Mouse (Mus musculus) lung, embryonic 15.5 days (tissue): Measurements from ENCODE around the gene Rcan1. TPM values are rescaled to one million over a fixed set of nuclear protein-coding genes. Genes with fewer than 3 reads are reported as not detected.
"Not testable (repeated sequence)": the region's sequence is repeated elsewhere in the genome, so short reads cannot be mapped to it uniquely, and the experiment has no call there.

Source experiments
- ATAC-seq: fragments of 200-750 bp; cut with Nextera tagmentation; 2 replicates; pipeline ENCODE4 v1.8.0; 2017; ENCODE audit warnings: moderate number of reproducible peaks, borderline replicate concordance; ENCODE audit not compliant: low FRiP score, low TSS enrichment; ENCODE audit errors: extremely low read depth
- H3K27ac ChIP-seq: fragments of 300-500 bp; sonication (generic); 2 replicates; pipeline ENCODE4 v1.5.1; 2015; ENCODE audit warnings: moderate library complexity, mild to moderate bottlenecking, inconsistent platforms
- H3K27me3 ChIP-seq: fragments of 300-500 bp; sonication (generic); 2 replicates; pipeline ENCODE4 v1.6.1; 2015; ENCODE audit warnings: inconsistent platforms
- H3K36me3 ChIP-seq: fragments of 300-500 bp; sonication (generic); 2 replicates; pipeline ENCODE4 v1.6.1; 2015; ENCODE audit warnings: inconsistent platforms
- H3K4me1 ChIP-seq: fragments of 300-500 bp; sonication (generic); 2 replicates; pipeline ENCODE4 v1.6.1; 2015; ENCODE audit warnings: inconsistent platforms
- H3K4me2 ChIP-seq: fragments of 300-500 bp; sonication (generic); 2 replicates; pipeline ENCODE4 v1.6.1; 2015; ENCODE audit warnings: inconsistent platforms, mild to moderate bottlenecking, moderate library complexity
- H3K4me3 ChIP-seq: fragments of 300-500 bp; sonication (generic); 2 replicates; pipeline ENCODE4 v1.5.1; 2015; ENCODE audit warnings: mild to moderate bottlenecking, inconsistent platforms
- H3K9ac ChIP-seq: fragments of 300-500 bp; sonication (generic); 2 replicates; pipeline ENCODE4 v1.6.1; 2015; ENCODE audit warnings: inconsistent platforms
- H3K9me3 ChIP-seq: fragments of 300-500 bp; sonication (generic); 2 replicates; pipeline ENCODE4 v1.6.1; 2016; ENCODE audit warnings: inconsistent platforms
- WGBS: fragments of 180-500 bp; shearing (Covaris S2); methylation state at CpG from one replicate; pipeline ENCODE4 v1.1.7; 2015; 5-methylcytosine and 5-hydroxymethylcytosine counted together
- polyA plus RNA-seq: library from polyadenylated mRNA; unstranded; fragments of >200 nt; fragmentation: Nextera tagmentation; extraction: Ambion mirVana; gene quantifications from 2 replicates; pipeline ENCODE4 v1.2.1, GENCODE M21; 2015

Rcan1 gene
- polyA plus RNA-seq, 1 experiment from 2014 or later = 51.4 TPM

DNA sequence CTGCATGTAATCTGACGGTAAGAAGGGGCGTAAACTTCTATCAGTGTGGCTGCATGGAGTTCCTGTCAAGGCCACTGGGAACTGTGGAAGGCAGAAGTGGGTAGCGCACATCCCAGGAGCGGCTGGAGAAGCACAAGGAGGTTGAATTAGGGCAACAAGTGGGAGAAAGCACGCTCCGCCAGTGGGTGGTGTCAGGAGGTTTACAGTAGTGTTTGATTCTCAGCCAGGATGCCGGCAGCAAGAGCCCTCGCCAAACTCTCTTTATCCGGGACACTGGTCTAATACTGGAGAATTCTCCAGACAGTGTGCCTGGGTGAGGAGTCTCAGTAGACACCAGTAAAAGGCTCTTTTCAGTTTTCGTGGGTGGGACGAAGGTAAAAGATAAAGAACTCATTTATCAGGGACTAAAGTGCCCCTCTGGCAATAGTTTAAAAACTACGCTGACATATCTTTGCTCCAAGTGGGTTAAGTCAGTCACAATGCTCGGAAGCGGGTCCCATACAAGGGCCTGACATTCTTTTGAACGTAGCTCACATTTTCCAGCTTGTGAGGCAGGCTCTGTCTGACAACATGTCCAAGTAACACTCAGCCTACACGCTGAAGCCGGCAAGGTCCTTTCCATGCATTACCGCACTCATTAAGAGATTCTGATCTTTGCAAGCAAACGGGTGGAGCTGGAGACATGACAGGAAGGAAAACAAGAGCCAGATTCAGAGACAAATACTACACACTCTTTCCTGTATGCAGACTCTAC lies 42.3 kb downstream of the Rcan1 start:
- peaks cover 47% of the 10 kb centered on the region for H3K4me1 ChIP-seq
- H3K4me2 ChIP-seq = peak overlapping the region; percentile 29
- no peak overlapping the region for H3K9ac ChIP-seq
- H3K36me3 ChIP-seq = no peaks in the 10 kb centered on the region
- no peaks in the 10 kb centered on the region for H3K9me3 ChIP-seq
- no peak overlapping the region for H3K4me3 ChIP-seq
- no peaks in the 10 kb centered on the region for H3K27me3 ChIP-seq
- peak; percentile 84; the same call in 1 of the 2 replicates for ATAC-seq
- peak overlapping the region; percentile 85 for H3K27ac ChIP-seq
- WGBS = 6% methylated on average over 19 of the region's 19 CpGs

- no peak overlapping the region for H3K27ac ChIP-seq
- peaks cover 51% of the 10 kb centered on the region for H3K4me1 ChIP-seq
- ATAC-seq = no peak
- no peak overlapping the region for H3K4me3 ChIP-seq
- H3K9ac ChIP-seq = no peak overlapping the region
- 48% methylated on average over 6 of the region's 6 CpGs for whole genome bisulfite sequencing
- no peak overlapping the region for H3K4me2 ChIP-seq
- no peaks in the 10 kb centered on the region for H3K27me3 ChIP-seq
- H3K36me3 ChIP-seq = no peaks in the 10 kb centered on the region
- no peaks in the 10 kb centered on the region for H3K9me3 ChIP-seq
These were observed 44.0 kb downstream of the Rcan1 start for GRCm38 (mm10) chr16:92426708-92427107.

- no peaks in the 10 kb centered on the region for H3K9me3 ChIP-seq
- H3K9ac ChIP-seq = no peak overlapping the region
- H3K27ac ChIP-seq = no peak overlapping the region
- WGBS = 61% methylated on average over 11 of the region's 11 CpGs
- H3K4me3 ChIP-seq = no peak overlapping the region
- no peak for ATAC-seq
- H3K36me3 ChIP-seq = no peaks in the 10 kb centered on the region
- no peaks in the 10 kb centered on the region for H3K27me3 ChIP-seq
- peaks cover 57% of the 10 kb centered on the region for H3K4me1 ChIP-seq
- H3K4me2 ChIP-seq = no peak overlapping the region
These were observed 44.8 kb downstream of the Rcan1 start for GRCm38 (mm10) chr16:92425875-92426274.

DNA sequence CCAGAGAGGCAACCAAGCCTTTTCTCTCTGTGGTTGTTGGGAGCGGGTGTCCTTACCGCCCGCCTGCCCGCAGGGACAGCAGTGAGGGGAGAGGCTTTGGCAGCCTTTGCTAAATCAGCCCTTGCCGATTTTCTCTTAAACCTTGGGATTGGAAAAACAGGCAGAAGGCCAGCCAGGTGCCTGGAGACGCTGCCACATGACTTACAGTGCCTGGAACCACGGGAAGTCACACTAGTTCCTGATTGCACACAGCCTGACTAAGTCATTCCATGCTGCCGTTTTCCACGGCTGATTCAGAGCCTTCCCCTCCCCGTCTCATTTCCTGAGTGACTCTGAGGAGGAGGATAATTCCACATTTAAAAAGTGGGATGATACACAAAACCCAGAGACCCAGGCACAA lies 47.3 kb downstream of the Rcan1 start:
- no peaks in the 10 kb centered on the region for H3K9me3 ChIP-seq
- peaks cover 38% of the 10 kb centered on the region for H3K4me1 ChIP-seq
- H3K27me3 ChIP-seq = no peaks in the 10 kb centered on the region
- no peak overlapping the region for H3K4me3 ChIP-seq
- no peak overlapping the region for H3K4me2 ChIP-seq
- no peak for ATAC-seq
- no peak overlapping the region for H3K9ac ChIP-seq
- H3K27ac ChIP-seq = no peak overlapping the region
- WGBS = 57% methylated on average over 10 of the region's 10 CpGs
- no peaks in the 10 kb centered on the region for H3K36me3 ChIP-seq

GRCm38 (mm10) chr16:92422435-92423362 lies 48.0 kb downstream of the Rcan1 start:
- WGBS = 88% methylated on average over 13 of the region's 13 CpGs
- Histone ChIP-seq H3K36me3 (no peaks in the 10 kb centered on the region), H3K9ac (no peak overlapping the region), H3K27ac (no peak overlapping the region), H3K4me3 (no peak overlapping the region), H3K9me3 (no peaks in the 10 kb centered on the region), H3K4me2 (no peak overlapping the region), H3K4me1 (peaks cover 31% of the 10 kb centered on the region), H3K27me3 (no peaks in the 10 kb centered on the region)
- no peak for ATAC-seq

DNA sequence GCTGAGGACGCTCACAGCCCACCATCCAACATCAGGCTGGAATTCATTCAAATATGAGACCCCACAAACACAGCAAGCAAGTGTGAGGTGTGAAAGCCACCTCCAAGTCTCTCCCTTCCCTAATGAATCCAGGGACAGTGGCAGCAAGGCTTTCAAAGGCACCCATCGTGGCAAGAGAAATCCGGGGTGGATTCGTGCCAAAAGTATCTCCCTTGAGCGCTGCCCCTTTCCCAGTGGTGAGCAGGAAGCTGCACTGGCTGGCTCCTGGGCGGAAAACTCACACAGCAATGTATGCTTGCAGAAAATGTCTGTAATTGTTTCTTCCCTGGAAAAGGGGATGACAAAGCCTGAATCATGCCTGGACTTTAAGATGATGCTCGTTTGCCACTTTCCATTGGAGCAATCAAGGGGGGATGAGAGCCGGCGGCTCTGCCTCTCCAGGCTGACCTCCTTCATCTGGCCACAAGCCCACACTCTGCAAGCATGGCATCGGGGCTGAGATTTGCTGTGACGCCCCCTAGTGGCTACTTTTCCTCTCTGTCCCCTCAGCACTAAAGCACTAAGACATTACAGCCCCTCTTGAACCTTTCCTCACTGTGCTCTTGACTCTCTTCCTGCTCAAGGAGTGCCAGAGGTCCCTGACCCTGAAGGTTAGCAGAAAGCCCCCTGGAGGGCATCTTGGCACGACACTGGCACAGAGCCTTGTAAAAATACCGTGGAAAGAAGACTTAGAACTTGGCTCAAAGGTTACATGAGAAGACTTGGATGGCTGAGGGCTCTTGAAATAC lies 49.3 kb downstream of the Rcan1 start:
- Histone ChIP-seq H3K4me2 (no peak overlapping the region), H3K9me3 (no peaks in the 10 kb centered on the region), H3K4me1 (peaks cover 21% of the 10 kb centered on the region), H3K36me3 (no peaks in the 10 kb centered on the region), H3K4me3 (no peak overlapping the region), H3K9ac (no peak overlapping the region), H3K27me3 (no peaks in the 10 kb centered on the region), H3K27ac (no peak overlapping the region)
- WGBS = 59% methylated on average over 13 of the region's 13 CpGs
- ATAC-seq = no peak

DNA sequence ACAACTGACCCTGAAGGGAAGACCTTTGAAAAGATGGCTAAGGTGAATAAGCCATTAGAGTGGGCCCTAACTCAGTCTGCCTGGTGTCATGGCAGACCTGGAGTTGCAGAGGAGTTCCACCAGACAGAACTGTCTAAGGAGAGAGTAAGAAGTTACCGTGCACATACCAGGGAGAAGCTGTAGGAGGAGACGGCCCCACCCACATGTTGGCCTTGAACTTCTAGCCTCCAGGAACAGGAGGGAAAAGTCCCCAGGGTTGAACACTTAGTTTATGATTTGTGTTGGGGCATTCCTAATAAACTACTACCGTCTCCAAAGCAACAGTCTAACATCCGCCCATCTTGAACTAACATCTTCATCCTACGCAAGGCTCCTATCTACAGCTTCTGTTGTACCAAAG lies 50.0 kb downstream of the Rcan1 start:
- no peaks in the 10 kb centered on the region for H3K27me3 ChIP-seq
- peaks cover 23% of the 10 kb centered on the region for H3K4me1 ChIP-seq
- no peak overlapping the region for H3K9ac ChIP-seq
- H3K4me2 ChIP-seq = no peak overlapping the region
- WGBS = 86% methylated on average over 5 of the region's 5 CpGs
- H3K4me3 ChIP-seq = no peak overlapping the region
- no peak overlapping the region for H3K27ac ChIP-seq
- ATAC-seq = no peak
- H3K9me3 ChIP-seq = no peaks in the 10 kb centered on the region
- no peaks in the 10 kb centered on the region for H3K36me3 ChIP-seq

DNA sequence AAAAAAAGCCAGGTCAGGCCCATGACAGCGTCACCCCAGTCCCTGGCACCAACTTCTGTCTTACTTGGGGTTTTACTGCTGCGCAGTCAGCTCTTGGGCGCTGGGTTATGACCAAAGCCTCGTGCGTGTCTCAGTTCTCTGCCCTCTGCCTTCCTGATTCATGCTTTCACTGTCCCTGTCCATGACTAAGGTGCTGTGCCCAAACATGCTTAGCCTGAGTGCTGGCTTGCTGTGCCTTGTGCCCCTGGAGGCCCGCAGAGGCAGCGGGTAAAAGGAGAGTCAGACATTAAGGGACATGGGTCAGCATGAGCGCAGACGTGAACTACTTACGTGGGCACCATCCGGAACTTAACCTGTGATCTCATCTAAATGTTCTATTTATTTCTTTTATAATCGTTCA lies 51.6 kb downstream of the Rcan1 start:
- H3K36me3 ChIP-seq = no peaks in the 10 kb centered on the region
- no peak overlapping the region for H3K27ac ChIP-seq
- no peak overlapping the region for H3K9ac ChIP-seq
- no peak for ATAC-seq
- 92% methylated on average over 12 of the region's 12 CpGs for WGBS
- no peaks in the 10 kb centered on the region for H3K27me3 ChIP-seq
- H3K4me3 ChIP-seq = no peak overlapping the region
- H3K9me3 ChIP-seq = no peaks in the 10 kb centered on the region
- peaks cover 25% of the 10 kb centered on the region for H3K4me1 ChIP-seq
- H3K4me2 ChIP-seq = no peak overlapping the region

DNA sequence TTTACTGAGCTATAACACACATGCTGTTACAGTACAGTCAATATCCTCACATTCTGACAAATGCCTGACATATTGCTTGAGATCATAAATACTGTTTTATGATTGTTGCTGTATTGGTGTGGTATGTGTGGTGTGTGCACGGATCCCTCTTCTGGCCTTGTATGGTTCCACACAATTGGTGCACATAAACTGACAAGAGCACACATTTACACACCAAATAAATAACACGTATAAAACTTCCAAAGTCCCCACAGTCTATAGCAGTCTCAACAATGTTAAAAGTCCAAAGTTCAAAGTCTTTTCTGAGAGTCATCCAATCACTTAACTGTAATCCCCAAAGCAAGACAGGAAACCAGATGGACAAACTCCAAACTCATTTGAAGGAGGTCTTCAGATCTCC lies 53.4 kb downstream of the Rcan1 start:
- no peak overlapping the region for H3K4me3 ChIP-seq
- WGBS = 67% methylated on average over 2 of the region's 2 CpGs
- no peaks in the 10 kb centered on the region for H3K27me3 ChIP-seq
- no peak overlapping the region for H3K27ac ChIP-seq
- H3K4me1 ChIP-seq = peaks cover 28% of the 10 kb centered on the region
- no peaks in the 10 kb centered on the region for H3K36me3 ChIP-seq
- no peak for ATAC-seq
- no peaks in the 10 kb centered on the region for H3K9me3 ChIP-seq
- no peak overlapping the region for H3K4me2 ChIP-seq
- no peak overlapping the region for H3K9ac ChIP-seq

GRCm38 (mm10) chr16:92415702-92416118 lies 55.0 kb downstream of the Rcan1 start:
- no peaks in the 10 kb centered on the region for H3K36me3 ChIP-seq
- no peaks in the 10 kb centered on the region for H3K27me3 ChIP-seq
- H3K4me2 ChIP-seq = no peak overlapping the region
- peaks cover 37% of the 10 kb centered on the region for H3K4me1 ChIP-seq
- H3K9me3 ChIP-seq = no peaks in the 10 kb centered on the region
- peak; percentile 57; the same call in 1 of the 2 replicates for ATAC-seq
- WGBS = 34% methylated on average over 7 of the region's 7 CpGs
- peak overlapping the region; percentile 73 for H3K27ac ChIP-seq
- no peak overlapping the region for H3K9ac ChIP-seq
- no peak overlapping the region for H3K4me3 ChIP-seq

GRCm38 (mm10) chr16:92415038-92415437 lies 55.6 kb downstream of the Rcan1 start:
- 29% methylated on average over 6 of the region's 6 CpGs for WGBS
- H3K4me3 ChIP-seq, H3K27ac ChIP-seq, H3K9ac ChIP-seq, H3K9me3 ChIP-seq, ATAC-seq, H3K27me3 ChIP-seq, H3K36me3 ChIP-seq, H3K4me2 ChIP-seq: not testable (repeated sequence)
- peaks cover 38% of the 10 kb centered on the region for H3K4me1 ChIP-seq
